Mouse (Mus musculus) right cerebral cortex, postnatal 25 days (tissue): Measurements from ENCODE around the gene Wdr92.

Source experiments
- DNase-seq: peaks from one replicate; pipeline ENCODE4 v3.0.0; 2022

The Wdr92 gene

DNA sequence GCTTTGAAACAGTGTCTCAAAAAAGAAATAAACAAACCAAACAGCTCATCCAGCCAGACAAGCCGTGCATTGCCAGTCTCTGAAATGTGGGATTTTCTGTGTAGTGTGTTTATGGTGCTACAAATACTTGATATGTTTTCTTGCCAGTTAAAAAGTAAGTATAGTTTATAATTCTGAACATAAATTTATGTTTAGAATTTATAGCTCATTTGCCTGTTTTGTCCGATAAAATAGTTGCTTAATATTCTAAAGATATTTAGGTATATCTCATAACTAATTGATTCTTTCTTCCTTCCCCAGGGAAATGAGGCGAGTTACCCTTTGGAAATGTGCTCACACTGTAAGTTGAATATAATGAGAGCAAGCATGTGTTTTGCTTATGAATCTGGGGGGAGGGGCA, at the start of gene Wdr92:
Wdr92 (plus strand) TSS at position 301 of the 400 bp plus-strand sequence.
- DNase-seq: no peak

- DNase-seq: no peak
These were observed 46.3 kb upstream of the Wdr92 start for GRCm38 (mm10) chr11:17135638-17136037.

DNA sequence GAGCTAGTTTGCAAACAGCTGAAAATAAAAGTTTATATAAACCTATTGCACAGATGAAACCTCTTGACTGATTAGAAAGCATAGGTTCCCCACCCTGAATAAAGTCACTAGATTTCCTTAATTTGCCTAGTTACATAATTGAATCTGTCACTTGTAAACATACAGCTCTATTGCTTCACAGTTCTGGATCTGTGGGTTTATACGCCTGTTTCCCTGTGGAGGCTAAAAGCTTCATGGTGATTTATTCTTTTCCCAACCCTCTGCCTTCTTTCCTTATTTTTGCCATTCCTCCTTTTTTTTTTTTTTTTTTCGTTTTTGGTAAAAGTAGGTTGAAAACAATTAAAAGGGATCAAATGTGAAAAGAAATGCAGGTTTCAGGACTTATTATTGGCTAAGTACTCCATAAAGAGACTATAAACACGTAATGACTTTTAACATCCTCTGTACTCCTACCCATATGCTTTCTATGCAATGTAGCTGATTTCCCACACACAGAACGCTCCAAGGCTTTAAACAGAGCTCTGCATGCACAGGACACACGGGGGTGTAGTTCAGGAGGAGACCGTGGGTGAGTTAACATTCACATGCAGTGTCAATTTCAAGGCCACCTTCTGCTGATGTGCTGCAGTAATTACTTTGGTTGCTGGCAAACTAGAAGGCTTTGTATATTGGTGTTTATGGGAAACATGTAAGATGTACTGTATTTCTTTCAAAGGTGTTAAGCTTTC, 43.4 kb upstream of the Wdr92 start:
- DNase-seq: no peak

DNA sequence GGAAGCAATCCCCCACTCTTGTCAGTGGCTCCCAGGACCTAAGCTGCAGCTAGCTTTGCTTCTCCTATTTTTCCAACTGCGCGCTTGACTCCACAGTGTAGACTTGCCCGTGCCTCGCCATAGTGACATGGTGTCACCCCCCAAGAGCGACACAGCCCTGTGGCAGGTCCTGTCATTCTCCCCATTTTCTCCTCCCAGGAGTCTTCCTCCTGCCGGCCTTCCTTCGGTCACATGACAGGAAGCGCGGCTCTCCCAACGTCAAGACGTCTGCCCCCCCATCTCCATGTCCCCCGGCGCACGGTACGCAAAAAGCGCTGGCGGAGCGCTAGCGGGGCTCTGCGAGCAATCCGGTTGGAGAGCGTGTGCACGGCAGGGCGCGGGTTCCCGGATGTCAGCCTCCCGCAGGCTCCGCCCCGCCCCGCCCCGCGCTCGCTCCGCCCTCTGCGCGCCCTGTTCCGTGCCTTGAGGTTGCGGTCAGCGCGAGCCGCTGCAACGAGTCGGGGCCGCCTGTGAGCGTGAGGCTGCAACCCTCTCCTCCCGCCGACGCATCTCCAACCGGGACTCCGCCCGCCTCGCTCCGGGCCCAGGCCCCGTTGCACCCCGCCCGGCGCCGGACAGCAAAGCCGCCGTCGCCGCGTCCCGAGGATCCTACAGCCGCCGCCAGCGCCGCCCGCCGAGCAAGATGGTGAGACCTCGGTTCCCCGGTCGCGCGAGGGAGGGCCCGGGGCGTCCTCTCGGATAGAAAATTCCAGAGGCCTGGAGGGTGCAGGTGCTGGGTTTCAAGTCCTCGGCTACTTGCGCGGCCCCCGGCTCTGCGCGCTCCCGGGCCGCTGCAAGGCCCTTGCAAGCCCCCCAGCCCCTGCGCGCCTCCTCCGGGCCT, 22.8 kb upstream of the Wdr92 start, which contains the start of gene Ppp3r1:
Ppp3r1 (plus strand) TSS at position 406 of the 880 bp plus-strand sequence.
- DNase-seq: peak; percentile 97

- peak; percentile 72 for DNase-seq
These were observed 22.1 kb upstream of the Wdr92 start for GRCm38 (mm10) chr11:17159738-17160241.

GRCm38 (mm10) chr11:17160242-17160641, 21.7 kb upstream of the Wdr92 start:
- DNase-seq: peak; percentile 35

- DNase-seq: no peak
These were observed 18.0 kb upstream of the Wdr92 start for GRCm38 (mm10) chr11:17163956-17164355.

GRCm38 (mm10) chr11:17166627-17167026, 15.3 kb upstream of the Wdr92 start:
- no peak for DNase-seq

DNA sequence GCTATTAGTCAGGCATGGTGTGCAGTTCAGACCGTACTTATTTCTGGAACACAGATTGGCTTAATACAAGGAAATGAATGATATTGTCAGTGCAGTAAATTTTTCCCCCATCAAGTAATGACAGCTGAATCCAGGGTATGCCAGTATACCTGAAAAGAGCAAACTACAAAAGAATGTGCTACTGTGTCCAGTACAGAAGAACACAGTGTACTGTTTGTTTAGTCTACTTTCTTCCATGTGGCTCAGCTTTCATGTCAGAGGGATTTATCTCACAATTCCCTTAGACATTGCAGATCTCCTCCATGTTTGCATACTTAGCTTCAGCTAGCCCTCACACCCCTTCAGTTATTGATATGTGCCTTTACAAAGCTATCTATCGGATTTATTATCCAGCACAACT, 12.6 kb upstream of the Wdr92 start:
- no peak for DNase-seq

DNA sequence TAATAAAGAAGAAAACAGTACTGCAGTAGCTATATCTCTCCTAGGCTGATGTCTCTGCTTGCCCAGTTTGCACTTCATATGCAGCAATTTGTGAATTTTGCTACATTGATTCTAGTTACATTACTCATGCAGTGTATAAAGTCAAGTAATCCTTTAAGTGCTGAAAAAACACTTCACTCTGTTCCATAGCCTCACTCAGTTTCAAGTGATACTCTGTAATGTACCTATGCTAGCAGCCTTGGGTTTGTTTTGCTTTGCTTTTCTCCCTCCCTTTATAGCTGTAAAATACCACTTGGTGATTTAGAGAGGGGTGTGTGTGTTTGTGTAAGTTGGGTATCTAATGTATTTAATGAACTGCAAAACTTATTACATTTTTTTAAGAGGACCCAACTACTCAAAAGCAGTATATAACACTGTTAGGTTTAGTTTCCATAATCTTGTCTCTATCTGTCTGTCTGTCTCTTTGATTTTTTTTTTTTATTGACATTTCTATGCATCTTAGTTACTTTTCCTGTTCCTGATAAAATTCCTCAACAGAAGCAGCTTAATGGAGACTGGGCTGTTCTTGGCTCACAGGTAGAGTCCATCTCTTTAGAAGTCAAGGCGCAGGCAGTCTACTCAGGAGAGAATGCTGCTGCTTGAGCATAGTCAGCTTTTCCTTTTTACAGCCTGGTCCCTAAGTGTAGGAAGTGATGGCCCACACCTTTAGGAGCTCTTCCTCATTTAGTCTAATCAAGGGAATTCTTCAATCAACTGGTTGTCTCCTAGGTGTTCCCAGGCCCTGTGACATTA, 10.8 kb upstream of the Wdr92 start:
- no peak for DNase-seq

GRCm38 (mm10) chr11:17172300-17172699, 9.6 kb upstream of the Wdr92 start:
- no peak for DNase-seq

GRCm38 (mm10) chr11:17176638-17177037, 5.3 kb upstream of the Wdr92 start:
- no peak for DNase-seq

DNA sequence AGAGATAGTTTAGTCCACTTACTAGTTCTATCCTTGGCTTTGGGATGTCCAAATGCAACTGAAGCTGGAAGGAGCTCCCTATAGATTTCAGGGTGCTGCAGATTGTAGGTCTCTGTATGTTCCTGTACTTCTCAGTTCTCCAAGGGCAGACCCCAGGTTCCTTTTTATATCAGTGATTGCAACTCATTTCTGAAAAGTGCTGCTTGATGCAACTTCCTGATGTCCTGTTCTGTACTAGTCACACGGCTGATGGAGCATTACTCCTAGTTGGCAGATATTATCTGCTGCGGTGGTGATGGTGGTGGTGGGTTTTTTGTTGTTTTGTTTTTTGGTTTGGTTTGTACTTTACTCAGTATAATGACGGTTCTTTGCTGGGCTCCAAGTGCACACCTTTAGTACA, 1.2 kb upstream of the Wdr92 start:
- DNase-seq: no peak

DNA sequence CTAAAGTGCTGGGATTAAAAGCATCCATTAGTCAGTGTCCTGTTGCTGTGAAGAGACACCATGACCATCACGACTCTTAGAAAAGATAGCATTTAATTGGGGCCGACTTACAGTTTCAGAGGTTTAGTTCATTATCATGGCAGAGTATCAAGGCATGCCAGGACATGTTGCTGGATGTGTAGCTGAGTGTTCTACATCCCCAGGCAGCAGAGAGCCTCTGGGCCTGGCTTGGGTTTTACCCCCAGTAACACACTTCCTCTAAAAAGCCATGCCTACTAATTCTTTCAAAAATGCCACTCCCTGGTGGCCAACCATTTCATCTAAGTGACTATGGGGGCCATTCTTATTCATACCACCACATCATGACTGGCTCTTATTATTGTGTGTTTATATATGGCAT, 1.3 kb downstream of the Wdr92 start:
- no peak for DNase-seq

GRCm38 (mm10) chr11:17187649-17188048, 5.7 kb downstream of the Wdr92 start:
- no peak for DNase-seq

DNA sequence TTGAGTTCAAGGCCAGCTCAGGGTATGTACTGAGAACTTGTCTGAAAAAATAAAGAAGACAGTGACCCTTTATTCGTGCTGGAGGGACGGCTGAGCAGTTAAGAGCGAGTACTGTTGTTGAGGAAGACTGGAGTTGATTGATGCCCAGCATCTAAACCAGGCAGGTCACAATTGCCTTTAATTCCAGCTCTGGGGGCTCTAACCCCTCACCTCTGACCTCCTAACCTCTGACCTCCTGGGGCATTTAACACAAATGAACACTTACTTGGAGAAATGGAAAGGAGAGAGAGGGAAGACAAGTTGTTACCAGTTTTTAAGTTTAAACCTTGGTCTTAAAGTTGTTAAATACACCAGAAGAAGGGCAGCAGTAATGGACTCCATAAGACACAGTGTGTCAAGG, 6.9 kb downstream of the Wdr92 start:
- no peak for DNase-seq

DNA sequence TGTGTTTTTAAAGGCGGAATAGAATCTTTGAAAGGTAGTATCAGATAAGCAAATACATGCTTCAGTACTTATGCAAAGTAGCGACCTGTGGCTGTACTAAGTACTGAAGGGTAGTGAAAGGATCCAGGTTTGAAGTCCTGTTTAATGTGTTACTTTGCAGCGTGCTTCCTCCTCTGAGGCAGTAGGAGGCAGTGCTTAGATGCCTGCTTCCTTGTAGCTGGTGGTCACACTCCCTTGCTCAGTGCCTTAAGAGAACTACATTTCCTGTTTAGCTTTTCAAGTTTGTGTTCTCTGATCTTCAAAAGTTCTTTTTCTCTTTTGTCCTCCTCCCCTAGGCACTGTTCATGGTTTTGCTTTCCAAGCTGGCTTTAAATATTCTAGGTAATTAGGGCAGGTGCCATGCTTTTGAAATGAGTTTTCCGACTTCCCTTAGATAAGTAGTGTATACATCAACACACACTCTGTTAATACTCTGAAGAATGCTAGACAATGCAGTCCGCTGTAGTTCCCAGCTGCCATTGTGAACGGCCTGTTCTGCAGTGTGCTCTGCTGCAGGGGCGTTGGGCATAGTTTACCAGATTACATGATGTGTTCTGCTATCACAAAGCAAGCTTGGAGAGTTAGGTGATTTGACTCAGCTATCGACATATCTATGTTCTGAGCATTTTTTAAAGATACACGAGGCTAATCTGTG, 10.4 kb downstream of the Wdr92 start:
- no peak for DNase-seq

DNA sequence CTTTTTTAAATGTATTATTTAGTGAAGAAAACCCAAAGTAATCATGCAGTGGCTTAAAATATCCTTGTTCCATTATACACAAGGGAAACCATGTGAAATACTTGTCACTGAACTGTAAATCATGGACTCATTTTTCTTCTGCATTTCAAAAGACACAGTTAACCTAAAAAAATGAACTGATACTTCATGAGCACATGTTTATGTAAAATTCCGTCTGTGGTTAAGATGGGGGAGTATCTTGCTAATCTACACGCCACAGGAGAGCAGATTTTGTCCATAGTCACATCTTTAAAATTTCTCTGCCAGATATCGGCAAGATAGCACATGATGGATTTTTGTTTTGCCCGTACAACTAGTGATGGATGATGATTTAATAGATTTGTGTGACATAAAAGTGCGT, 17.3 kb downstream of the Wdr92 start:
- DNase-seq: no peak

DNA sequence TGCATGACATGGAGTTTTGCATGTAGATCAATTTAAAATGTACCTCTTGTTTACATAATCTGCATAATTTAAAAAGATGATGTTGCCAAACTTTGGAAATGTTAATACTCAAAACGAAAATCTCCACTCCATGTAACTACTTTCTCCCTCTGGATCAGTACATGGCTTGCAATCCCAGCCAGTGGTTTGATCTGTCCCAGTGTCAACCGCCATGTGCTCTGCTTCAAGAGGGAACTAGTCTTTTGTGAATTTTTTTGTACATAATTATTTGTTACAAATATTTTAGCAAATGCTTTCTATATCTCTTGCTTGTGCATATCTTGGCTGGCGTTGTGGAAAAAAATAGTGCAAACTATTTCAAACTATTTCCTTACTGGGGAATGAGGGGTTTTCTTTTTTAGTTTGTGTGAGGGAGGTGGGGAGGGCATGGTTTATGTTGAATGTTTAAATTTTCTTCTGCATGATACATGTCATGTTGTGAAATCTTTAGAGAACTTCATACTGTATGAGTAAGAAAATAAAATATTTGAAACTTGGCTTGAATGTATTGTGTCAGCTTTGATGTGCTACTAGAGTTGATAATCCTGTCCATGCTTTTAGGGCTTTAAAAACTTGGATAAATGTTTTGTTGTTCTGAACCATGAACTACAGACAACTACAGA, 18.1 kb downstream of the Wdr92 start:
- no peak for DNase-seq

DNA sequence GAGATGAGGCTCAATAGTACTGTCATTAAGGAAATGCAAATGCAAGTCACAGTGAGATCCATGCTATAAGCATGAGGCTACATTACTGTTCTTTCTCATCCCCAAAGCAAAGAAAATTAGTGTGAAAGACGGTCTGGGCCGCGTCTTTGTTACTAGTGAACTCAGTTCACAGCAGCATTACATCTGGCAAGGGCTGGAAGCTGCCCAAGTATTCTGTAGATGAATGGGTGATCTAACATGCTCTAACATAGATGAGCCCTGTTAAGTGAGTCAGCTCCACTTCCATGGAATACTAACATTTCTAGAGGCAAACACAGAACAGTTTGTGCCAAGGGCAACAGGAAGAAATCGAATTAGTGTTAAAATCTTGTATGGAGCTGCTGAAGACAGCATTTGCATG, 19.0 kb downstream of the Wdr92 start:
- DNase-seq: no peak

GRCm38 (mm10) chr11:17202481-17202880, 20.6 kb downstream of the Wdr92 start:
- no peak for DNase-seq
